Mouse (Mus musculus) stomach, adult 2 months (tissue): Measurements from ENCODE around the gene Olfr99. TPM values are rescaled to one million over a fixed set of nuclear protein-coding genes. Genes with fewer than 3 reads are reported as not detected.

Experiments used
- polyA plus RNA-seq: library from polyadenylated mRNA; depleted of rRNA; stranded (reverse); fragments of >200 nt; gene quantifications from 2 replicates; pipeline ENCODE4 v1.2.3, GENCODE M21; 2012; rRNA removed

Olfr99 gene
- polyA plus RNA-seq = not detected in 2 replicates

GRCm38 (mm10) chr17:37283360-37283759 is at the start of gene Olfr99:
Gene Olfr99, minus strand, starts transcription at chr17:37283460.

GRCm38 (mm10) chr17:37316954-37317353 is 33.7 kb upstream of the Olfr99 start, which contains the start of gene Olfr102:
Gene Olfr102, minus strand, starts transcription at chr17:37317054.

DNA sequence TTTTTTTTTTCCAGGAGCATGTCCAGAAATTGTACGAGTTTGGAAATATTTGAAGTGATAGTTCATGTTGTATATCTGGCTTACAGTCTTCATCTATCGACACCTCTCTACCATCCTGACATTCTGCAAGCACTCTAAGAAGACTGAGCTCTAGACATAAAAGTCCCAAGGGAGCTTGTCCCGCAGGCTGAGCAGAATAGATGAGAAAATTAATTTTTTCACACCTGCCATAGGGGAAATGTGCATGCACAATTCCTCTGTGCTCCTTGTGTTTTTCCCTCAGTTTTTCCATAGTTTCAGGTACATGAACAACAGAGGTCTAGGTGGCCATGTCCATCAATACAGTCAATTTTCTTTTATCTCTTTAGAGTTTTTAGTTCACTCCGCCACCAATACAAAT is 21.0 kb upstream of the Olfr99 start, which contains the start of gene Olfr101:
Olfr101 (minus strand) TSS at position 101 of the 400 bp plus-strand sequence.

GRCm38 (mm10) chr17:37270058-37270701 is 13.1 kb downstream of the Olfr99 start, which contains the start of gene H2-M3:
Gene H2-M3, plus strand, starts transcription at chr17:37270220.

DNA sequence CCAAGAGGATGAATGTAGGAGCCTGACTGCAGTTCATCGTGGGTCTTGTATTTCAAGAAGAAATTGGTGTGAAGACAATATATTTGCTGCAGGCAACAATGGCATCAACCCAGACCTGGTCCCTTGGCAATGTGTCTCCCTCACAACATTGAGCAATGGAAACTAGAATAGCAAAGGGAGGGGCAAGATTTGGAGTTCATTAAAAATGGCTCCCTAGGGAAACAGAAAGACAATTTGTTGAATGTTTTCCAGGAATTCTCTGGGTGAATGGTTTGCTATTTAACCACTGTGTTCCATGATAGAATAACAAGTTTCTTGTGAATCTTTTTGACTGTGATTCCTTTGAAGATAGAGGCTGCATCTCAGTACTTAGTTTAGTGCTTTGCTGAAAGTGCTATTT is 19.6 kb downstream of the Olfr99 start, which contains the start of gene Olfr98:
Olfr98 (minus strand) TSS at position 124 of the 400 bp plus-strand sequence.

GRCm38 (mm10) chr17:37237230-37237629 is 46.0 kb downstream of the Olfr99 start, which contains the start of gene Olfr97:
Gene Olfr97, minus strand, starts transcription at chr17:37237330.

Other genes starting within 250 kb of the Olfr99 start
- 8.1 and 12.3 TPM in 2 replicates for gene Gabbr1, start 237.5 kb downstream of the Olfr99 start, polyA plus RNA-seq
- gene Olfr90, start 195.0 kb downstream of the Olfr99 start, polyA plus RNA-seq = not detected in 2 replicates
- gene Olfr91, start 185.2 kb downstream of the Olfr99 start, polyA plus RNA-seq = not detected in 2 replicates
- gene Olfr92, start 163.4 kb downstream of the Olfr99 start, polyA plus RNA-seq = not detected in 2 replicates
- not detected in 2 replicates for gene Olfr93, start 122.0 kb downstream of the Olfr99 start, polyA plus RNA-seq
- not detected in 2 replicates for gene Ubd, start 89.6 kb downstream of the Olfr99 start, polyA plus RNA-seq
- gene Olfr94, start 82.5 kb downstream of the Olfr99 start, polyA plus RNA-seq = not detected in 2 replicates
- not detected in 2 replicates for gene Olfr95, start 70.3 kb downstream of the Olfr99 start, polyA plus RNA-seq
- not detected in 2 replicates for gene Olfr96, start 63.3 kb downstream of the Olfr99 start, polyA plus RNA-seq
- gene Olfr97, start 46.1 kb downstream of the Olfr99 start, polyA plus RNA-seq = not detected in 2 replicates
- gene Olfr98, start 19.7 kb downstream of the Olfr99 start, polyA plus RNA-seq = not detected in 2 replicates
- gene H2-M3, start 13.2 kb downstream of the Olfr99 start, polyA plus RNA-seq = 1.7 TPM in 2 replicates
- gene Olfr101, start 20.9 kb upstream of the Olfr99 start, polyA plus RNA-seq = not detected in 2 replicates
- gene Olfr102, start 33.6 kb upstream of the Olfr99 start, polyA plus RNA-seq = not detected in 2 replicates
- gene Olfr103, start 56.2 kb upstream of the Olfr99 start, polyA plus RNA-seq = not detected in 2 replicates
- gene Olfr104-ps, start 76.1 kb upstream of the Olfr99 start, polyA plus RNA-seq = not detected in 2 replicates
- not detected in 2 replicates for gene Olfr105-ps, start 95.6 kb upstream of the Olfr99 start, polyA plus RNA-seq
- gene Olfr106-ps, start 106.9 kb upstream of the Olfr99 start, polyA plus RNA-seq = not detected in 2 replicates
- not detected in 2 replicates for gene Olfr107, start 115.8 kb upstream of the Olfr99 start, polyA plus RNA-seq
- not detected in 2 replicates for gene Olfr108, start 162.0 kb upstream of the Olfr99 start, polyA plus RNA-seq
- not detected in 2 replicates for gene Olfr109, start 175.5 kb upstream of the Olfr99 start, polyA plus RNA-seq
- gene H2-M2, start 200.1 kb upstream of the Olfr99 start, polyA plus RNA-seq = 0.05 TPM in 1 of 2 replicates, not detected in the other
- gene Olfr110, start 209.0 kb upstream of the Olfr99 start, polyA plus RNA-seq = not detected in 2 replicates
- 0.03 TPM in 1 of 2 replicates, not detected in the other for gene Olfr111, start 224.6 kb upstream of the Olfr99 start, polyA plus RNA-seq